Mouse (Mus musculus): ENCODE measurements at regions not wholly inside any gene's neighbourhood (a gene's known extent, or its start where the extent isn't known, plus 50 kb on each side); places are given as distances from the start of the nearest gene placed in this dataset.

- no peak for DNase-seq
These were observed 410.7 kb upstream of the Clint1 start for GRCm38 (mm10) chr11:45440937-45441720.

- DNase-seq: no peak
These were observed 405.3 kb upstream of the Clint1 start for GRCm38 (mm10) chr11:45446512-45446911.

GRCm38 (mm10) chr11:45454234-45454633 is 397.6 kb upstream of the Clint1 start:
- DNase-seq: no peak

GRCm38 (mm10) chr11:45454933-45455332 is 396.9 kb upstream of the Clint1 start:
- DNase-seq: no peak

GRCm38 (mm10) chr11:45456724-45457123 is 395.1 kb upstream of the Clint1 start:
- no peak for DNase-seq

GRCm38 (mm10) chr11:45457597-45457996 is 394.3 kb upstream of the Clint1 start:
- DNase-seq: no peak

GRCm38 (mm10) chr11:45460000-45460792 is 391.7 kb upstream of the Clint1 start:
- DNase-seq: no peak

- DNase-seq: no peak
These were observed 387.4 kb upstream of the Clint1 start for GRCm38 (mm10) chr11:45464501-45464900.

- DNase-seq: no peak
These were observed 385.5 kb upstream of the Clint1 start for GRCm38 (mm10) chr11:45466350-45466749.

- DNase-seq: no peak
These were observed 379.7 kb upstream of the Clint1 start for GRCm38 (mm10) chr11:45472171-45472570.

GRCm38 (mm10) chr11:45476917-45477316 is 374.9 kb upstream of the Clint1 start:
- no peak for DNase-seq

GRCm38 (mm10) chr11:45485950-45486349 is 365.9 kb upstream of the Clint1 start:
- no peak for DNase-seq

GRCm38 (mm10) chr11:45491021-45491967 is 360.6 kb upstream of the Clint1 start:
- no peak for DNase-seq

- no peak for DNase-seq
These were observed 356.6 kb upstream of the Clint1 start for GRCm38 (mm10) chr11:45495246-45495645.

- no peak for DNase-seq
These were observed 343.3 kb upstream of the Clint1 start for GRCm38 (mm10) chr11:45508566-45508965.

- no peak for DNase-seq
These were observed 342.6 kb upstream of the Clint1 start for GRCm38 (mm10) chr11:45509278-45509677.

GRCm38 (mm10) chr11:45514415-45515271 is 337.2 kb upstream of the Clint1 start:
- no peak for DNase-seq

- DNase-seq: peak; percentile 71
These were observed 327.1 kb upstream of the Clint1 start for GRCm38 (mm10) chr11:45524720-45525119.

- DNase-seq: no peak
These were observed 320.7 kb upstream of the Clint1 start for GRCm38 (mm10) chr11:45531044-45531626.

- DNase-seq: peak; percentile 73
These were observed 318.3 kb upstream of the Clint1 start for GRCm38 (mm10) chr11:45533402-45534056.

GRCm38 (mm10) chr11:45535501-45536025 is 316.3 kb upstream of the Clint1 start:
- no peak for DNase-seq
